Mouse (Mus musculus) midbrain, embryonic 16.5 days (tissue): ENCODE measurements around the gene C4bp. TPM values are rescaled to one million over a fixed set of nuclear protein-coding genes. Genes with fewer than 3 reads are reported as not detected.

Source experiments
- ATAC-seq: fragments of 200-750 bp; cut with Nextera tagmentation; 2 replicates; pipeline ENCODE4 v1.8.0; 2017; ENCODE audit warnings: moderate TSS enrichment
- H3K27ac ChIP-seq: fragments of 300-500 bp; sonication (generic); 2 replicates; pipeline ENCODE4 v1.5.1; 2014; ENCODE audit warnings: mild to moderate bottlenecking, low read length, mixed read lengths
- H3K27me3 ChIP-seq: fragments of 300-500 bp; sonication (generic); 2 replicates; pipeline ENCODE4 v1.6.1; 2014; ENCODE audit warnings: low read depth, low read length, mixed read lengths; ENCODE audit not compliant: control insufficient read depth, insufficient read depth
- H3K36me3 ChIP-seq: fragments of 300-500 bp; sonication (generic); 2 replicates; pipeline ENCODE4 v1.6.1; 2014; ENCODE audit warnings: mild to moderate bottlenecking, low read length, moderate library complexity, mixed read lengths; ENCODE audit not compliant: control insufficient read depth, insufficient read depth
- H3K4me1 ChIP-seq: fragments of 300-500 bp; sonication (generic); 2 replicates; pipeline ENCODE4 v1.6.1; 2014; ENCODE audit warnings: mild to moderate bottlenecking, low read length, mixed read lengths; ENCODE audit not compliant: control insufficient read depth, insufficient read depth
- H3K4me2 ChIP-seq: fragments of 300-500 bp; sonication (generic); 2 replicates; pipeline ENCODE4 v1.6.1; 2014; ENCODE audit warnings: mild to moderate bottlenecking, low read length, mixed read lengths
- H3K4me3 ChIP-seq: fragments of 300-500 bp; sonication (generic); 2 replicates; pipeline ENCODE4 v1.5.1; 2014; ENCODE audit warnings: low read depth, mild to moderate bottlenecking, low read length, moderate library complexity, mixed read lengths
- H3K9ac ChIP-seq: fragments of 300-500 bp; sonication (generic); 2 replicates; pipeline ENCODE4 v1.6.1; 2014; ENCODE audit warnings: low read depth, low read length, mixed read lengths
- H3K9me3 ChIP-seq: fragments of 300-500 bp; sonication (generic); replicated peaks from 2 replicates; pipeline ENCODE4 v1.6.1; 2014; ENCODE audit warnings: mild to moderate bottlenecking, low read length, mixed read lengths; ENCODE audit not compliant: control insufficient read depth, poor library complexity, severe bottlenecking
- WGBS: fragments of 180-500 bp; shearing (Covaris S2); extraction: QIAGEN DNeasy Blood & Tissue Kit; methylation state at CpG from one replicate; pipeline ENCODE4 v1.1.7; 2014; 5-methylcytosine and 5-hydroxymethylcytosine counted together
- polyA plus RNA-seq: library from polyadenylated mRNA; unstranded; fragments of >200 nt; fragmentation: Nextera tagmentation; extraction: Ambion mirVana; gene quantifications from 2 replicates; pipeline ENCODE4 v1.2.1, GENCODE M21; 2015

Gene C4bp
- polyA plus RNA-seq = 0.05 TPM in 1 of 2 replicates, not detected in the other

DNA sequence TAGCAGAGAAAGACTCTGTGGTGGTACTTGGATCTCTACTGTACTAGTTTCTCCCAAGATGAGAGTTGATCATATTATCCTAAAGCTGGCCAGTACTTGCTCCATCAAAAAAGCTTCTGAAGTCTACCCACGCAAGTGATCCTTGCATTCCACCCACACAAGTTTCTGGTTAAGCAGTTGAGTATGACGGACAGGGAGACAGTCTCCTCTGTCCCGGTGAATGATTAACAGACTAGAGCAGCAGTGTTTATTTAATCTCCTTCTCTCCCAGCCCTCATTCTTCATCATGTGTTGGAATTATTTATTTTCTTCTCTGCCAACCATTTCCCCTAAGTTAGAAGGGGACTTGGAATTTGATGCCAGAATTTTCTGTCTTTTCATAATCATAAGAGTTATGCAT lies at the start of gene C4bp:
Gene C4bp (minus strand): TSS at position 179 of the 400 bp plus-strand sequence.
- no peaks in the 10 kb centered on the region for H3K4me1 ChIP-seq
- H3K9ac ChIP-seq = no peak within 1 kb of the TSS
- H3K9me3 ChIP-seq = no peaks in the 10 kb centered on the region
- ATAC-seq = no peak
- no peak within 1 kb of the TSS for H3K4me3 ChIP-seq
- no peaks in the 10 kb centered on the region for H3K36me3 ChIP-seq
- no peak within 1 kb of the TSS for H3K27ac ChIP-seq
- 91% methylated on average over 3 of the region's 3 CpGs for WGBS
- H3K27me3 ChIP-seq = no peaks in the 10 kb centered on the region
- no peak within 1 kb of the TSS for H3K4me2 ChIP-seq

DNA sequence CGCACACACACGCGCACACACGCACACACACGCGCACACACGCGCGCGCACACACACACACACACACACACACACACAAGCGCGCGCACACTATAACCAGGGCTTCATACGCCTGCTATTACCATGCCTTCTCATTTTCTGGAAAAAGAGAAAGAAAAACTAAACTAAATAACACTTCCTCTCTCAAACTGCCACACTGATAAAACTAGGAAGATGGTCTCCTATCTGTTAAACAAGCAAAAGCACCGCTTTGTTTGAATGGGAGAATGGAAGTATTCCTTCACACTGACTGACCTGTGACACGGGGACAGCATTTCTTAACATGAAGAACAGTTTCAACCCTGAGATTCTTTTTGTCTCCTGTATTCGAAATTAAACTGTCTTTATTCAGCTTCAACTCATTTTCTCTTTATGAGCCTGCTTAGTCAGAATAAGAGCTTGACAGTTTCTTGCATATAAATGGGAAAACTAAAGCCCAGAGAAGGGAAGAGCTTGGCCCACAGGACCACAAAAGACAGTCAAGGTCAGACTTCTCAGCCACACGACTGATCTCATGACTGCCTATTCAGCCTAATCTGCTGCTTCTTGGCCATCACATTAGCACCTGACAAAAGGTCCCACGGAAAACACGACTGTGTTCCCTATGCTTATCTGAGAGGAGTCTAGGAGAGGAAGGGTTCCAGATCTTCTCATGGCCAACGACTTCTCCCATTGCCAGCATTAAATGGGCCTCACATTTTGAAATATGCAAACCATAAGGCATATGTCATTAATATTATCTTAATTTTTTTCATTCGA lies 49.0 kb upstream of the C4bp start:
- H3K27me3 ChIP-seq = no peaks in the 10 kb centered on the region
- no peak overlapping the region for H3K27ac ChIP-seq
- no peak overlapping the region for H3K4me2 ChIP-seq
- no peak overlapping the region for H3K4me3 ChIP-seq
- H3K4me1 ChIP-seq = peaks cover 10% of the 10 kb centered on the region
- ATAC-seq = no peak
- no peak overlapping the region for H3K9ac ChIP-seq
- H3K36me3 ChIP-seq = peaks cover 20% of the 10 kb centered on the region
- H3K9me3 ChIP-seq = no peaks in the 10 kb centered on the region
- 86% methylated on average over 22 of the region's 22 CpGs for WGBS

DNA sequence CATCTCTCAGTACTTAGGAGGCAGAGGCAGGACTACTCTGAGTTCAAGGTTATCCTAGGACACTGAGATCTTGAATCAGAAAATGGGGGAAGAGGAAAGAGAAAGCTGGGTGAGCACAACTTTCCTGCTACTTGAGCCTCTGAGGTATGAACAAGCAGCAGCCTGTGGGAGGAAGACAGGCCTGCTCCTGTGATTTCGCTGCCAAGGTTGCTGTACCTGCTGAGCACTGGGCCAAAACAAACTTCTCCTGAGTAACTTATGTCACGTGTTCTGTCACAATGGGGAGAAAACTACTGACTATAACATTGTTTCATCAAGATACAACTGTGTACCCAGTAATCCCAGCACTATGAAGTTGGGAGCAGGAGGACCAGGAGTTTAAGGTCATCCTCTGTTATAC lies 42.2 kb upstream of the C4bp start:
- no peak for ATAC-seq

GRCm38 (mm10) chr1:130701976-130702375 lies 40.5 kb upstream of the C4bp start:
- no peak overlapping the region for H3K9ac ChIP-seq
- WGBS = 94% methylated on average over 11 of the region's 11 CpGs
- ATAC-seq = no peak
- H3K4me1 ChIP-seq = no peaks in the 10 kb centered on the region
- H3K36me3 ChIP-seq = peaks cover 40% of the 10 kb centered on the region
- no peaks in the 10 kb centered on the region for H3K27me3 ChIP-seq
- no peak overlapping the region for H3K4me3 ChIP-seq
- no peaks in the 10 kb centered on the region for H3K9me3 ChIP-seq
- no peak overlapping the region for H3K4me2 ChIP-seq
- no peak overlapping the region for H3K27ac ChIP-seq

More for the DNA sequence above, 42.2 kb upstream of the C4bp start:
- Histone ChIP-seq H3K27me3 (no peaks in the 10 kb centered on the region), H3K9ac (no peak overlapping the region), H3K36me3 (peaks cover 43% of the 10 kb centered on the region), H3K9me3 (no peaks in the 10 kb centered on the region), H3K4me3 (no peak overlapping the region), H3K27ac (no peak overlapping the region), H3K4me2 (no peak overlapping the region), H3K4me1 (no peaks in the 10 kb centered on the region)
- WGBS = 74% methylated on average over 2 of the region's 2 CpGs

DNA sequence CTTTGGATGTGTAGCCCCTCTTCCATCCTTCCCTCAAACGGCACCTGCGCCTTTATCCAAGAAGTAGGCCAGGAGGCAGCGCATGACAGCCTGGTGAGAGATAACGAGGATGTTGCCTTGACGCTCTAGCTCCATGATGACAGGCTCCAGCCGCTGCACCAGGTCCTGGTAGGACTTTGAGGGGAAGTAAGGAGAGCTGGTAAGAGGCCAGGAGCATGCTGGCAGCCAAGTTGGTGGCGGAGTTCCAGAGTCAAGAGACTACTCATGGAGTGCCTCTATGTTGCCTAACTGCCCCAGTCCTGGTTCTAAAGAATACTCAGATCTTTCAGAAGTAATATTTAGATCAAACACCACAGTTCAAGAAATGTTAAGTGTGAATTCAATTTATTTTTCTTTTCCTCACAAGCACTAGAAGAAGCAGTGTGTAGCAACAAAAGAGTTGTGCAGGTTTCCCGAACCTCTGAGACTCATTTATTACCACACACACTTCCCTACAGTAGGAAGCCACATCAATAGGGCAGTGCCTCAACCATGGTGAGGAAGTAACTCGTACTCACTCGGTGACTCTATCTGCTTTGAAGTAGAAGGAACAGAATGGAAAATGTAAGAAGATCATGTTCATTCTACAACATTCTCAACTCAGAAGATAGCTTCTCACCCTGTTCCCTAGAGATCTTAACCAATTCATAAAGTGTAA lies 38.7 kb upstream of the C4bp start:
- ATAC-seq = no peak
- H3K27ac ChIP-seq = no peak overlapping the region
- H3K4me1 ChIP-seq = no peaks in the 10 kb centered on the region
- H3K4me3 ChIP-seq = no peak overlapping the region
- H3K9me3 ChIP-seq = no peaks in the 10 kb centered on the region
- no peak overlapping the region for H3K9ac ChIP-seq
- H3K4me2 ChIP-seq = no peak overlapping the region
- H3K36me3 ChIP-seq = peaks cover 34% of the 10 kb centered on the region
- 88% methylated on average over 10 of the region's 10 CpGs for WGBS
- H3K27me3 ChIP-seq = no peaks in the 10 kb centered on the region

- Histone ChIP-seq H3K36me3 (peaks cover 34% of the 10 kb centered on the region), H3K4me1 (no peaks in the 10 kb centered on the region), H3K4me2 (no peak overlapping the region), H3K27ac (no peak overlapping the region), H3K27me3 (no peaks in the 10 kb centered on the region), H3K4me3 (no peak overlapping the region), H3K9ac (no peak overlapping the region), H3K9me3 (no peaks in the 10 kb centered on the region)
- ATAC-seq = no peak
- 95% methylated on average over 5 of the region's 5 CpGs for WGBS
Observed at GRCm38 (mm10) chr1:130698601-130699000, 37.2 kb upstream of the C4bp start.

DNA sequence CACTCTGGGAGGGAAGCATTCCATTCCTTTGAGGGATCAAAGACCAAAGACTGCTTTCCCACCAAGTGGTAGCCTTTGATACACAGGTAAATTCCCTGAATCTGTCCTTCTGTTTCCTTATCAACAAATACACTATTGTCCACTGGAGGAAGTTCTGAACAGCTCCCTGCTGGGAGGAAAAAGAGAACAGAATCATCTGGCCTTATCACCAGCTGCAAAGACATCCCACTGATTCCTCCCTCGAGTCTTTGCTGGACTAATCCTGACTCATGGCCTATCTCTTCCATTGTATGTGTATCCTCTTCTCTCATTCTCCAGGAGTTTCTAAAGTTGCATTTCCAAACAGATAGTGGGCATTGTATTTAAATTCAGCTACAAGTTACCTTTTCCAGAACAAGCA lies 22.5 kb upstream of the C4bp start:
- no peak overlapping the region for H3K9ac ChIP-seq
- no peak overlapping the region for H3K27ac ChIP-seq
- H3K9me3 ChIP-seq = no peaks in the 10 kb centered on the region
- no peaks in the 10 kb centered on the region for H3K27me3 ChIP-seq
- no peak for ATAC-seq
- H3K4me2 ChIP-seq = no peak overlapping the region
- H3K4me3 ChIP-seq = no peak overlapping the region
- 26% methylated on average over 1 of the region's 1 CpGs for WGBS
- H3K4me1 ChIP-seq = no peaks in the 10 kb centered on the region
- 0 out of 2 replicates have a peak, but pooled peaks cover 4% of the 10 kb centered on the region for H3K36me3 ChIP-seq

- no peaks in the 10 kb centered on the region for H3K9me3 ChIP-seq
- no peak overlapping the region for H3K9ac ChIP-seq
- no peaks in the 10 kb centered on the region for H3K27me3 ChIP-seq
- no peaks in the 10 kb centered on the region for H3K36me3 ChIP-seq
- H3K4me1 ChIP-seq = no peaks in the 10 kb centered on the region
- no peak overlapping the region for H3K4me3 ChIP-seq
- no peak overlapping the region for H3K4me2 ChIP-seq
- no peak overlapping the region for H3K27ac ChIP-seq
- no peak for ATAC-seq
- 69% methylated on average over 6 of the region's 6 CpGs for WGBS
Observed at GRCm38 (mm10) chr1:130681656-130682413, 20.4 kb upstream of the C4bp start.
